Mouse (Mus musculus) frontal cortex, postnatal 14 days (tissue): ENCODE measurements around the gene Stk4.
"Not testable (repeated sequence)": the region's sequence is repeated elsewhere in the genome, so short reads cannot be mapped to it uniquely, and the experiment has no call there.

Experiments used
- DNase-seq, 2 experiments: peaks; one replicate each; pipeline ENCODE4 v3.0.0; 2022; ENCODE audit warnings: low spot score in 2 of 2

Stk4 gene

DNA sequence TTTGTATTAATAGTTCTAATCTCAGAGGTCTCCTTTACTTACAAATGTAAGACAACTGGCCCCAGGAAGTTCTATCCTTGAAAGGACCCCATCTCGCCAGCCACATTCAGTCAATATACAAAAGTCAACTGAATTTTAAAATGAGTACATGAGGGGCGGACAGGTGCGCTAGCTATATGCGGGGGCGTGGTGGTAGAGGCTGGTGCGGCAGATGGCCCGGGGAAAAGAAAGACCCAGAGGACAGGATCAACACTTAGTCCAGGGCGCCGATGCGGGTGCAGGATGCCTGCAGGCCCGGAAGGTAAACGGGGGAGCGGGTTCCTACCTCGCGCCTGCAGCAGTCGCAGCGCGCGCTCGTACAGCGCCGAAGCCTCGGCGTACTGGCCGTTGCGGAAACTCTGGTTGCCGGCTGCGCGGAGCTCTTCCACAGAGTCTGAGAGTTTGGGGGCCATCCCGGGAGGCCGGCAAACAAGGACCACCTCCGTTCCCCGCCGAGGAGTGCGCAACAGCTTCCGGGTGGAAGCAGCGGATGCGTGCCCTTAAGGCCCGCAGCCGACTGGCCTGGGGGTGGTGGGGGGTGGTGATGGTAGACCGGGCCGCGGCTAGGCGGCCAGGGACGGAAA lies at the start of gene Stk4:
Stk4 (plus strand) TSS at position 181 of the 623 bp plus-strand sequence.
- DNase-seq = no peak

GRCm38 (mm10) chr2:164022104-164022503 lies 48.0 kb upstream of the Stk4 start:
- no peak for DNase-seq

- DNase-seq = no peak
These were observed 45.0 kb upstream of the Stk4 start, which contains the start of gene Pabpc1l for GRCm38 (mm10) chr2:164025150-164025549. Pabpc1l (plus strand) TSS chr2:164025450.

GRCm38 (mm10) chr2:164031147-164031546 lies 39.0 kb upstream of the Stk4 start:
- no peak for DNase-seq

GRCm38 (mm10) chr2:164032973-164033372 lies 37.1 kb upstream of the Stk4 start:
- no peak for DNase-seq

DNA sequence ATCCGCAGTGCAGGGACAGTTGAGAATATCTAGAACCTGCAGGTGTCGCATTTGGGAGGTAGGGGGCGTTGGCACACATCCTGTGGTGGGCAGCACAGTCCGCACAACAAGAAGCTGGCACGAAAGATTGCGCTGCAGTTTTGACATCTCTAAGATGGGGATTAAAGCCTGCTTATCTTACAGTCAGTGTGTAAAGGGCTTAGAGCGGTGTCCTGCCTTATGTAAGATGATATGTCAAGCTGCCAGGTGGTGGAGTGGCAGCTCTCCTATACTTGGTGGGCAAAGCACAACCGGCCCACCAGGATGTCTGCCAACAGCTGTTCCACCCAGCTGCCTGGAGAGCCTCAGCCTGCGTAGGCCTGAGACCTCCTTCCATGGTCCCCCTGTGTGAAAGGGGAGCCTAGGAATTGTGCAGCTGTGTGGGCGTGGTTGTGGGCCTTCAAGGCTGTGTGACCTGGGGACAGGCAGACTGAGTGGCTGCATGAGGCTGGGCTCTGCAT lies 33.6 kb upstream of the Stk4 start:
- no peak for DNase-seq

DNA sequence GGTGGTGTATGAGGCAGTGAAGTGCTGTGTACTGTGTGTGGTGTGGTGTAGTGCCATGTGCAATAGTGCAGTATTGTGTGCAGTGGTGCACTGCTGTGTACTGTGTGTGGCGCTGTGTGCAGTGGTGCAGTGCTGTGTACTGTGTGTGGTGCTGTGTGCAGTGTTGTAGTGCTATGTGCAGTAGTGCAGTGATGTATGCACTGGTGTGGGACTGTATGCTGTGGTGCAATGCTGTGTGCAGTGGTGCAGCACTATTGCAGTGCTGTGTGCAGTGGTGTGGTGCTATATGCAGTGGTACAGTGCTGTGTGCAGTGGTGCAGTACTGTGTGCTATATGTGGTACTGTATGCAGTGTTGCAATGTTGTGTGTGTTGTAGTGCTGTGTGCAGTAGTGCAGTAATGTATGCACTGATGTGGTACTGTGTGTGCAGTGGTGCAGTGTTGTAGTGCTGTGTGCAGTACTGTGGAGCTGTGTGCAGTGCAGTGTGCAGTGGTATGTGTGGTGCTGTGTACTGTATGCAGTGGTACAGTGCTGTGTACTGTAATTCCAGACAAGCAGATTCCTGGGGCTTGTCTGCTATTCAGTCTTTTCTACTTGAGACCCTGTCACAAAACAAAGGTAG lies 31.6 kb upstream of the Stk4 start:
- DNase-seq = no peak

DNA sequence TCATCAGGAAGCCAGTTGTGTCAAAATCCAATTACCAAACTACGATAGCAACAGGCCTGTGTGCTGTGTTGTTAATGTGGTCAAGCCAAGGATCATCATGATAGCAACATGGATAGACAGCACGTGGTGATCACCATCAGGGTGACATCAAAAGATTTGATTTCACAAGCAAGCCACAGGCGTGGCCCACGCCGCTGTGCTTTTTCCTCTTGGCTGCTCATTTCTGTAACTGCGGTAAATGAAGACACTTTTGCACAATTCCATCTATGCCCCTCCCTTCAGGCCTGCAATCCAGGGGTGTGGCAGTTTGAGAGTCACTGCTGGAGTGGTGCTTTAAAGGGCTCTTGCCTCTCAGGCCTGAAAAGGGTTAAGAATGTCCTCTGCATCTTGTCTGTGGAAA lies 29.2 kb upstream of the Stk4 start:
- DNase-seq = no peak

DNA sequence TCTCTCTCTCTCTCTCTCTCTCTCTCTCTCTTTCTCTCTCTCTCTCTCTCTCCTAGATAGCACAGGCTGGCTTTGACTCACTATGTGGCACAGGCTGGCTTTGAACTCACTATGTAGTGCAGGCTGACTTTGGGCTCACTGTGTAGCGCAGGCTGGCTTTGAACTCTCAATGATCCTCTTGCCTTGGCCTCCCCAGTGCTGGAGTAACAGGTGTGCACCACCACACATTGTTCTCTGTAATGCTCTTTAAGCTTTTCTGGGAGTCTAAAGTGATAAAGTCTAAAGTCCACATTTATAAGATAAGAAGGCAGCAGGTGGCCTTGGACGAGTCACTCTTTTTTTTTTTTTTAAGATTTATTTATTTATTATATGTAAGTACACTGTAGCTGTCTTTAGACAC lies 28.6 kb upstream of the Stk4 start:
- DNase-seq = no peak

DNA sequence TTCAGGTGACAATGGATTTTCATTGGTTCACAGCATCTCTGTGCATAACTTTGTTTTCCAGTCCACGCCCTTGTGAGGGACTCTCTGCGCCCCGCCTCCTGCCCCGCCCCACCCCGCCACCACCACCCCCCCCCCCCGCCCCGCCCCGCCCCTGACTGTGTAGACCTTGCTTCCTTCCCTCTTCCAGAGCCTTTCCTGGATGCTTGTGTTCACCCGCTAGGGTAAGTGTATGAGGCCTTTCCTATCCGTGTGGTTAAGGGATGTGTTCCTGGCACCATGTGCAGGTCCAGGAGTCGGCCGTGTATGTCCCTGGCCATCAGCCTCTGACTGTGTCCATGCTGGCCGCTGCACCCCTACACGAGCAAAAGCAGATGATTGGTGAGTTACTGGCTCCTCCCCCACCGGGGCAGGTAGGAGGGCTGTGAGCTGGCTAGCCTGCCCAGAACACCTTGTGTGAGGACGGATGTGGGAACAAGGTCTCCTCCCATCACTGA lies 22.9 kb upstream of the Stk4 start:
- no peak for DNase-seq

GRCm38 (mm10) chr2:164053767-164054166 lies 16.4 kb upstream of the Stk4 start:
- no peak for DNase-seq

DNA sequence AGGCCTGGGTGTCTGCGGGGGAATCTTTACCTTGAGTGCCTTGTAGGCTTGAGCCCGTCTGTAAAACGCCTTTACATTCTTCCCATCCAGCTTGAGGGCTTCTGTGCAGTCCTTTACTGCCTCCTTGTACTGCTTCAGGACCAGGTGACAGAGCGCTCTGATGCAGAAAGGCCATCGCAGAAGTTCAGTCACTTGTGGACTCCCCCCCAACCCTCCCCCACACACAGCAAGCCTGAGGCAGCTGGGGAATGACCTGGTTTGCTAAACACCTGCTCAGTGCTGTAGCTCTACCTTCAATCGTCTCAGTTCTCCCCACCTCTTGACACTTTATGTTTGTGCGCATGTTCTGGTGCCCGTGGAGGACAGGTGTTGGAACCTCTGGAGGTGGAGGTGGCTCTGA lies 15.5 kb upstream of the Stk4 start:
- DNase-seq = no peak

DNA sequence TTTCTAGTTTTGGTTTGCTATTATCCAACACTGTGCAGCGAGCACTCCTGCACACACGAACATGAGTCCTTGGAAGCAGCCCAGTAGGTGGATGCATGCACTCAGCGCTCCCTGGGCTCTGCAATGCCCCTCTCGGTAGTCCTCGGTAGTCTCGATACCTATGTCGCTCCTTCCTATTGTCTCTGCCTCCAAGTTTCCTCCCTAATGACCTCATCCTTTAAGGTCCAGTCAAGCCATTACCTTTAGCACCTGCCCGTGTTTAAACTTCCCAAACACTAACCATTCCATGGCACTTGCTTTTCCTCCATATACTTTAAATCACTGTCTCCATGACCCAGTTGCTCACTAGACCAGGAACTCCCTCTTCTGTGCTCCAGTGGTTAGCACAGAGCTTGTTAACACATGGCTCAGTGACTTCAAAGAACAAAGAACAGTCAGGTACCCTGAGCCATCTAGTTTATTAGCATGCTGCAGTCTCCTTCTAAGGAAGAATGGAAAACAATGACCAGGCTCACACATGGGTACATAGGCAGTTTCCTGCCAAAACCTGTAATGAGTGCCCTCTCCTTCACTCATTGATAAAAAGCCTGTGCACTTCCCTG lies 10.4 kb upstream of the Stk4 start:
- DNase-seq = no peak

DNA sequence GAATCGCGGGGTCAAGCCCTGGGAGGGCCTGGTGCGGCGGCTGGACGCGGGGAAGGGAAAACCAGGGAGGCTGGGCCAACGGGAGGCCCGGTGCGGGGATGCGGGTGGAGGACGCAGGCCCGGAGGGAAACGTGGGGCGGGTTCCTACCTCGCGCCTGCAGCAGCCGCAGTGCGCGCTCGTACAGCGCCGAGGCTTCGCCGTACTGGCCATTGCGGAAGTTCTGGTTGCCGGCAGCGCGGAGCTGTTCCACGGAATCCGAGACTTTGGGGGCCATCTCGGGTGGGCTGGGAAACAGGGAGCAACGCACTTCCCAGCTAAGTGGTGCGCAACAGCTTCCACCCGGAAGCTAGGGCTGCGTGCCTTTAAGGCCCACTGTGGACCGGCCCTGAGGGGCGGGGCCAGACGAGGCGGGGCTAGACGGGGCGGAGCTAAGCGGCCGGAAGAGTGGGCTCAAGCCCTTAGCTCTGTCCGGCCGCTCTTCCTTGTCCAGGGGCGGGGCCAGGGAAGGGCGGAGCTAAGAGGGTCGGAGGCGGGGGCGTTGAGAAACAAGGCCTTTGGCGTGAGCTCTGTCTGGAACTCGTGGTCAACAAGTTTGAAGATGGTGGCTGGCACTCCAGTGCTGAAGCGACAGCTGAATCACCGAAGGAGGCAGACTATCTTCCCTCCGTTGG lies 779 bp downstream of the Stk4 start, which contains the start of gene Tomm34:
Tomm34 (minus strand) TSS at position 405 of the 672 bp plus-strand sequence.
- peak; percentile 80 to 86 for DNase-seq

DNA sequence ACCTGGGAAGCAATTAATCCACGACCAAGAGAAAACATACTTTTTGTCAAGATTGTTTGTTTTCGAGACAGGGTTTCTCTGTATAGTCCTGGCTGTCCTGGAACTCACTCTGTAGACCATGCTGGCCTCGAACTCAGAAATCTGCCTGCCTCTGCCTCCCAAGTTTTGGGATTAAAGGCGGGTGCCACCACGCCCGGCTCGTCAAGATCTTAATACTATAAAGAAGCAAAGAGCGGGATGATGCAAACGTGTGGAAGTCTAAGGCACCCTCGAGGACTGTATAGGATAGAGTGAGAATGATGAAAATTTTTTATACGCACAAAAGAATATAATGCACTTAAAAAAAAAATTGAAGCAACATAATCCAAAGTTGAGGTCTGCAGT lies 1.3 kb downstream of the Stk4 start:
- not testable (repeated sequence) for DNase-seq

DNA sequence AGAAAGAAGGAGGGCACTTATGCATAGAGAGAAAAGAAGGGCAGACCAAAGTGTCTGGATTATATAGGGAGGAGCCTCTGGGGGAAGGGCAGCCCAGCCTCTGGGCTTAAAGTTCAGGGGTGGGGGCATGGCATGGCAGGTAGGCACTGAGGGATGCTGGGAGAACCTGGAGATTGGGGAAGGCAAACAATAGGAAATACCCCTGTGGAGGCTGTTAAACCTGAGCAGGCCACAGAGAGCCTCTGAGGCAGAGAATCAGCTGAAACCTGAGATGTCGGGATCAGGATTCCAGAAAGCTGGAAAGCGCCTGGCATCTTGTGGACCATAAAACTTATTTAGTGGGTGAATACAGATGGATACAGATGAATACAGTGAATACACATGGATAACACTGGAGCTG lies 2.0 kb downstream of the Stk4 start:
- no peak for DNase-seq

- no peak for DNase-seq
These were observed 3.0 kb downstream of the Stk4 start for GRCm38 (mm10) chr2:164073120-164073519.

DNA sequence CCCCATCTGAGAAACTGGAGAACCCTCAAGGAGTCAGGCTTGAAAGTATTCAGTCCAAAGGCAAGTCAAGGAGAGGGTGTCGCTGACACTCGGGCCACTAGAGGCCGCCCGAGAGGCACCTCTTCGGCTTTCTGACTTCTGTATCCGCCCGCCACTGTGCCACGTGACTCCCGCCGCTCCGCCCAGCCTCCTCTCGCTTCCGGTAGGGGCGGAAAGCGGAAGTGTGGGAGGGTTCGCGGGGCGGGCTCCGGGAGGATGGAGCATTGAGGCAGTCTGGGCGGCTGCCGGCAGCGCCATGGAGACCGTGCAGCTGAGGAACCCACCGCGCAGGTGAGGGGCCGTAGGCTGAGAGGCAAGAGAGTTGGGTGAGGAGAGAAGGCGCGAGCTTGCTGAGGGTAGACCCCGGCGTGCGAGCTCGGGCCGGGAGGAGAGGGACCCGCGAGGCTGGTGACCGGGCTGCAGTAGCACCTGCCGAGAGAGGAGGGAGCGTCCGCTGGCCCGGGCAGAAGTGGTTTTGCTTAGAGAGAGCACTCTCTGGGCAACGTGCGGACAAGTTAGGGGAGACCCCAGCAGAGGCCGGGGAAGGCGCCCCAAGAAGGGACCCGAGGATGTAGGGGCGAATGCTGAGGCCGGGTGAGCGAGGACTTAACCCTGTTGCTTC lies 3.9 kb downstream of the Stk4 start:
- peak; percentile 94 to 98 for DNase-seq

DNA sequence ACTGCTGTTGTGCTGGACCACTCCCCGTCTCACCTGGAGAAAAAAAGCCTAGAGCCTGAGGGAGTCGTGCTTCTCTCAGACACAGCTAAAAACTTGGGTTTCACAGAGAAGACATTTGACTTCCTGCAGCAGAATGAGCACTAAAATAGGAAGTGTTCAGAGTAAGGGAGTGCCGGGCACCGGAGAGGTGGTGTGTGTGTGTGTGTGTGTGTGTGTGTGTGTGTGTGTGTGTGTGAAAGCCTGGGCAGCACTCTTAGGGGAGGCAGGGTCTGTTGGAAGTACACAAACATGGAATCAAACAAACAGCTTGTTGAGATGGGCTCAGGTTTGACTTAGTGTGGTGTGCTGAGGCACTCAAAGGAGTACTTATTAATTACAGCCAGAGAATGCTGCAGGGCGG lies 5.0 kb downstream of the Stk4 start:
- DNase-seq = no peak

DNA sequence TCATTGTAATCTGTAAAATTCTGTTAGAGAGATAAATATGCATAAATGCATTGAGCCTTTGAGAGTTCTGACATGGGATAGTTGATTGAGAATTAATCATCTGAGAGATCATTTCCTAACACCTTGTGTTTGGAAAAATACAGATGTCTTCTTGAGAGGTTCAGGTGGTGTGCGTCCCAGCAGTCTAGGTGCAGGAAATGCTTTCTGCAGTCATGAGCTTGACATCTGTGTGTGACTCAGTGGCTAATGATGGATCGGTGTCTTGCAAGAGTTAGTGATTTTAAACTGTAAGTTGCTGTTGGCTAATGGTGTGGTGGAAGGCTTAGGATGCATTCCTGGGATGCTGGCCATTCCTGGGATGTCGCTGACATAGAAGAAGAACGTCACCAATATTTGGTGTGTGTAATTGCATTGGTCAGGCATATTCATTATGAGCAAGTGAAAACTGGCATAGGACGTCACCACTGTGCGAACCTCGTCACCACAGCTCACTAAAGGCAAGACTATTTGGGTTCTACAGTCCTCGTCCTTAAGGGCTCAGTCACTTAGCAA lies 6.8 kb downstream of the Stk4 start:
- DNase-seq = no peak

GRCm38 (mm10) chr2:164077875-164078274 lies 7.8 kb downstream of the Stk4 start:
- DNase-seq = no peak
